Mouse (Mus musculus) heart, embryonic 12.5 days (tissue): ENCODE data around the gene Tuba8. TPM values are rescaled to one million over a fixed set of nuclear protein-coding genes. Genes with fewer than 3 reads are reported as not detected.

Source experiments
- ATAC-seq: fragments of 200-750 bp; cut with Nextera tagmentation; 2 replicates; pipeline ENCODE4 v1.8.0; 2017; ENCODE audit warnings: moderate TSS enrichment, moderate library complexity; ENCODE audit not compliant: insufficient number of reproducible peaks, low FRiP score
- H3K27ac ChIP-seq: fragments of 300-500 bp; sonication (generic); 2 replicates; pipeline ENCODE4 v1.5.1; 2016; ENCODE audit warnings: mild to moderate bottlenecking, moderate library complexity; ENCODE audit not compliant: poor library complexity, severe bottlenecking
- H3K27me3 ChIP-seq: fragments of 300-500 bp; sonication (generic); replicated peaks from 2 replicates; pipeline ENCODE4 v1.6.1; 2016; ENCODE audit warnings: mild to moderate bottlenecking, moderate library complexity
- H3K36me3 ChIP-seq: fragments of 300-500 bp; sonication (generic); 2 replicates; pipeline ENCODE4 v1.6.1; 2016; ENCODE audit warnings: mild to moderate bottlenecking, moderate library complexity
- H3K4me1 ChIP-seq: fragments of 300-500 bp; sonication (generic); replicated peaks from 2 replicates; pipeline ENCODE4 v1.6.1; 2016; ENCODE audit warnings: mild to moderate bottlenecking
- H3K4me2 ChIP-seq: fragments of 300-500 bp; sonication (generic); 2 replicates; pipeline ENCODE4 v1.6.1; 2016; ENCODE audit warnings: mild to moderate bottlenecking, moderate library complexity
- H3K4me3 ChIP-seq: fragments of 300-500 bp; sonication (generic); 2 replicates; pipeline ENCODE4 v1.5.1; 2016; ENCODE audit warnings: mild to moderate bottlenecking
- H3K9ac ChIP-seq: fragments of 300-500 bp; sonication (generic); 2 replicates; pipeline ENCODE4 v1.6.1; 2016; ENCODE audit warnings: mild to moderate bottlenecking, moderate library complexity
- H3K9me3 ChIP-seq: fragments of 300-500 bp; sonication (generic); replicated peaks from 2 replicates; pipeline ENCODE4 v1.6.1; 2016; ENCODE audit warnings: mild to moderate bottlenecking, moderate library complexity
- WGBS: fragments of 180-500 bp; shearing (Covaris S2); methylation state at CpG from one replicate; pipeline ENCODE4 v1.1.7; 2016; 5-methylcytosine and 5-hydroxymethylcytosine counted together
- polyA plus RNA-seq: library from polyadenylated mRNA; unstranded; fragments of >200 nt; fragmentation: Nextera tagmentation; extraction: Ambion mirVana; gene quantifications from 2 replicates; pipeline ENCODE4 v1.2.1, GENCODE M21; 2016

Tuba8 gene
- polyA plus RNA-seq, 1 experiment from 2014 or later, result 0.42 TPM

DNA sequence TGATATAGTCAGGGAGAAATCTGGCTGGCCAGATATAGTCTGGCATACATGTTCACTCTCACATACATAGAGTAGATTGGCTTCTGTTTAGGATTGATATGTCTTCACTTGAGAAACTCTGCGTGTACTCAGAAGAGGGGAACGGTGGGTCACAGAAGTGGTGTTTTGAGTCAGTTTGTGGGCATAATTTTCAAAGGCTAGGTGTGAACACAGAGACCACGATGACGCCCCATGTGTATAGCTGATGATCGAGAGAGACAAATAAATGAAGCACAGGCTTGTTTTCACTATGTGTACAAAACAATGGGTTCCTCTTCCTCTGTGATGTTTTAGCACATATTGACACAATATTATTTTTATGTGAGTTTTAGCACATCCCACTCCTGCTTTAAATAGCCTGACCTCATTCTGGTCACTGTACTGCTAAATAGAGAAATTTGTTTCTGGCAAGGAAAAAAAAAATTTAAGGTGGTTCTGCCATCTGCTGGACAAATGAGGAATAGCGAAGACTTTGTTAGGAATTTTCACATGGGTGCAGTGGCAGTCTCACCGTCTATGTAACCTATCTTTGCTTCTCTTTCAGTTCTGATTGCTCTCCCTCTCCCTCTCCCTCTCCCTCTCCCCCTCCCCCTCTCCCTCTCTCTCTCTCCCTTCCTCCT lies 31.7 kb upstream of the Tuba8 start:
- H3K4me2 ChIP-seq, result peak overlapping the region; percentile 32; the same call in 1 of the 2 replicates
- no peak for ATAC-seq
- H3K27ac ChIP-seq, result no peak overlapping the region
- 55% methylated on average over 7 of the region's 7 CpGs for WGBS
- peaks cover 18% of the 10 kb centered on the region for H3K4me1 ChIP-seq
- H3K27me3 ChIP-seq, result no peaks in the 10 kb centered on the region
- H3K9me3 ChIP-seq, result no peaks in the 10 kb centered on the region
- H3K9ac ChIP-seq, result no peak overlapping the region
- H3K4me3 ChIP-seq, result no peak overlapping the region
- H3K36me3 ChIP-seq, result no peaks in the 10 kb centered on the region

DNA sequence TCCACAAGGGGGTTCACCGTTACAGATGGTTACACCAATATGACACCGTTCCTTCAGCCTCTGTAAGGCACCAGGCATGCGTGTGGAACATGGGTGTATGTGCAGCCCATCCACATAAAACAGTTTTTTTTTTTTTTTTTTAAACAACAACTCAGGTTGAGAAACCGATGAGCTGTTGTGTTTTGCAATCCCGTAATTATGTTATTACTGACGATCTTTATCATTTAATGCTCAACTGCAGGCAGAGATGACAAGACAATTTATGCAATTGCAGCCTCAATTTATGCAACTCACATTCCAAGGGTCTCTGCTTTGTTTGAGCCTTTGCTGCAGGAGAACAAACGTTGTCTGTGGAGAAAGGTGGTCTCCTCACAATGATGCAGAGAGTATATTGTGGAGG lies 30.6 kb upstream of the Tuba8 start:
- H3K9me3 ChIP-seq, result no peaks in the 10 kb centered on the region
- no peaks in the 10 kb centered on the region for H3K36me3 ChIP-seq
- no peak for ATAC-seq
- 68% methylated on average over 7 of the region's 7 CpGs for WGBS
- no peak overlapping the region for H3K4me2 ChIP-seq
- H3K27me3 ChIP-seq, result no peaks in the 10 kb centered on the region
- H3K4me3 ChIP-seq, result no peak overlapping the region
- no peak overlapping the region for H3K27ac ChIP-seq
- H3K4me1 ChIP-seq, result peaks cover 26% of the 10 kb centered on the region
- no peak overlapping the region for H3K9ac ChIP-seq

DNA sequence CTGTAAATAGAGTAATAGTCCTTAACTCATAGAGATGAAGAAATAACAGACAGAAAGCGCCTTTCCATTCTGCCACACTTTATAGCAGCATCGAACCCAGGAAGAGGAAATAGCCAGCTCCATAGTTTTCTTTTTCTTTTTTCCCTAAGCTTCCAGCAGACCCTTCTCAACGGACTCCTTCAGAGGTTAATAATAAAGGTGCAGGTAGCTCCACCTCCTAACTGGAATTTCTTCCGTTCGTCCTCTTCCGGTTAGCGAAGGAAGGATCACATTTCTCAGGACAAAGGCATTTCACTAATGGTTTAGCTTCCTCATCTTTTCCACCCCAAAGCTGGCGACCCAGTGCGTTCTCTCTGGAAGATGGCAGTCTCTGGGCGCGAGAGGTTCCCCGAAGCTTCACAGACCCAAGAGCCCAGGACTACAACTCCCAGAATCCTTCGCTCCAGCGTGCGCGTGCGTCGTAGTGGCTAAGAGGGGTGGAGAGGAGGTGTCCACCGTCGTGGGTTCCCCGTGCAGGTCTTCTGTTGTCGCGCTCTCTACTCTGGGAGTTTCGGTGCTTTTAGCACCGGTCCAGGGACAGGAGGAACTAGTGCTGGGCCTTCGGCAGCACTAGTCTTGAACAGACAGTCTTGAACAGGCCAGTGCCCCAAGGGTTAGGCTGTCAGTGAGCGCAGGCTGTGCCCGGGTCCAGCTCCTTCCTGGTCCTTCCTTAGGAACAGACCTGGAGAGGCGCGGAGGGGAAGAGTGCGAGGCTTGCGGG lies 26.9 kb upstream of the Tuba8 start, which contains the start of gene Pex26:
TSS of gene Pex26 (plus strand) at position 254 of the 760 bp plus-strand sequence.
- H3K9ac ChIP-seq, result peak within 1 kb of the TSS; percentile 84
- H3K9me3 ChIP-seq, result no peaks in the 10 kb centered on the region
- H3K4me1 ChIP-seq, result peaks cover 23% of the 10 kb centered on the region
- H3K27ac ChIP-seq, result peak within 1 kb of the TSS; percentile 58; the same call in 1 of the 2 replicates
- peak within 1 kb of the TSS; percentile 70 for H3K4me3 ChIP-seq
- H3K27me3 ChIP-seq, result no peaks in the 10 kb centered on the region
- peaks cover 19% of the 10 kb centered on the region for H3K36me3 ChIP-seq
- peak within 1 kb of the TSS; percentile 100 for H3K4me2 ChIP-seq
- under 1% methylated on average over 32 of the region's 32 CpGs for WGBS
- peak; percentile 87 for ATAC-seq

DNA sequence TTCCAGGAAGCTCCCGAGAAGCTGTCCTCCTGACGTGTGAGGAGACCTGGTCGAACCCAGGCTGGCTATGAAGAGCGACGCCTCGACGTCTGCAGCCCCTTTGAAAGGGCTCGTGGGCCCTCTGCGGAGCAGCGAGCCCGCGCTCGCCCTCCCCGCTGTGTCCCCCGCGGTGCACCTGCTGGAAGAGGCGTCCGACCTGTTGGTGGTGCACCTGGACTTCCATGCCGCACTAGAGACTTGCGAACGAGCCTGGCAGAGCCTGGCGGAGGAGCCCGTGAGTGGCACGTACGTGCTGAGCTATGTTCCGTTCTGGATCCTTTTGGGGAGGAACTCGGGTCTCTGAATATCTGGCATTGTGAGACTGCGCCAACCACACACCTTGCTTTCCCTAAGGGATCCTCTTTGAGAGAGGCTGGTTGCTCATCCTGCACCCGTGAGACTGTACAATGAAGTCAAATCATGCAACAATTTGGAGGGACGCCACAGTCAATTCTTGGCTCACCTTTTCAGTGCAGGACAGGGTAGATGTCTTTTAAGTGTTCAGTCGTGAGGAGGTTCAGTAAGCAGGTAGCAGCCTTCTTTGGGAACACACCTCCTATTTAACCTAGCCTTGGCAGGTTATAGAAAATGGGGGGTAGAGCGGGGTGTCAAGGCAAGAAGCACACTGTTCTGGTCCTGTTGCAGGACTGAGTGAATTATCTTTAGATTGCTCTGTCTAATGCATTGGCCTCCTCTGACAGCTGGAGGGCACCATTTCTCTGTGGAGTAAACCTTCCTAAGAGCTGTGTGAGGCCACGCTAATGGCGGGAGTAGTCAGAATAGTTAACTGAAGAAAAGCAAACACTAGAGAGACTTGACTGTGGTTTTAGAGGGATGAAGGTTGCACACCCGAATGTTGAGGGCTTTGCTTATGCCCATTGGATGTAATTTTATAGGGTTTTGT lies 26.0 kb upstream of the Tuba8 start:
- Histone ChIP-seq H3K4me2 (peak overlapping the region; percentile 100), H3K9ac (peak overlapping the region; percentile 84), H3K27ac (no peak overlapping the region), H3K4me3 (peak overlapping the region; percentile 70), H3K27me3 (no peaks in the 10 kb centered on the region), H3K9me3 (no peaks in the 10 kb centered on the region), H3K36me3 (peaks cover 24% of the 10 kb centered on the region), H3K4me1 (peaks cover 21% of the 10 kb centered on the region)
- peak; percentile 79 for ATAC-seq
- WGBS, result 2% methylated on average over 35 of the region's 35 CpGs

DNA sequence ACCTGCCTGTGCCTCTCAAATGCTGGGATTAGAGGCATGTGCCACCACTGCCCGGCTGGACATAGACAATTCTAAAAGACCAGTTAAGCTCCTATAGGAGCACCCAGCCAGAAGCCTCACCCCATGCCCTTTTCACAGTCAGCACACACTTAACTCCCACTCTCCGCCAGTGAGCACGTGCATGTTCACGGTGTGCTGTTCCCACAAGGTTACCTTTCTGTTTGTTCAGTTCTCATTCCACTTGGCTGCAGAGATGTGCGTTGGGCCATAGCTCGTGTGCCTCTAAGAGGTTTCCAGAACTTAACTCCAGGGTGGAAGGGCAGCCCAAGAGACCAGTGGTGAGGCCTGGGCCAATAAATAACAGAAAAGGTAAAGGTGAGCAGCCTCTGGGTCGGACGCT lies 25.3 kb upstream of the Tuba8 start:
- H3K9ac ChIP-seq, result no peak overlapping the region
- peak overlapping the region; percentile 100 for H3K4me2 ChIP-seq
- H3K27me3 ChIP-seq, result no peaks in the 10 kb centered on the region
- no peak for ATAC-seq
- no peaks in the 10 kb centered on the region for H3K9me3 ChIP-seq
- H3K4me1 ChIP-seq, result peaks cover 21% of the 10 kb centered on the region
- H3K27ac ChIP-seq, result no peak overlapping the region
- H3K4me3 ChIP-seq, result no peak overlapping the region
- peaks cover 31% of the 10 kb centered on the region for H3K36me3 ChIP-seq
- WGBS, result 79% methylated on average over 8 of the region's 8 CpGs

DNA sequence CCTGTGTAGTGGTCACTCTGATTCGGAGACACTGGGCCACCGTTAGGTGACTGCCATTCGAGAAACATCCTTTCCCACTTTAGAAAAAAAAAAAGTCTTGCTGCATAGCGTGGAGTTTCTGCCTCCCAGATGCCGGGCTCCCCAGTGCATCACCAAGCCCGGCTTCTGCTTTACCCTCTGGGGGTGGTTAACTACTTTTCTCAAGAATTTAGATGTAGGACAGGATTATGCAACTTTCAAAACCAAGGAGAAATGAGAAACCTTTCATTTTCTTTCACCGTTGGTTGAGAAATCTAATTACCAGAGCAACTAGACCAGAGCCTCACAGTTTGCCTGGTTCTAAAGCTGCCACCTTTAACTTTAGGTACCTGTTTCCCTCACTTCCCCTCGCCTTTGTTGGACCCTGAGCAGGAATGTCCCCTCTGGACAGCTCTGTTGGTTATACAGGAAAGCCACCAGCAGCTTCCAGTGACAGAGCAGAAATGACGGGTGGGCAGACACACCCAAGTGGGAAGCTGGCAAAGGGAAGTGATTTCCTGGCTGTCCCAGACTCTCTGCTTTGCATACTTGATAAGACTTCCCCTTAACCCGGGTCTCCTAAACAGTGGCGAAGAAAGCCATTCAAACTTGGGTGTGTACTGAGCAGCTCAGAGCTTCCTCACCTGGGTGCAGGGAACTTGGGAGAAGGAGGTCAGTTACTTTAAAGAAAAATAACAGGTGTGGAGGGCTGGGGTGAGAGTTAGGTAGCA lies 19.1 kb upstream of the Tuba8 start:
- no peak overlapping the region for H3K4me2 ChIP-seq
- no peaks in the 10 kb centered on the region for H3K27me3 ChIP-seq
- H3K27ac ChIP-seq, result no peak overlapping the region
- no peak overlapping the region for H3K4me3 ChIP-seq
- H3K9ac ChIP-seq, result no peak overlapping the region
- peak; percentile 51; the same call in 1 of the 2 replicates for ATAC-seq
- no peaks in the 10 kb centered on the region for H3K9me3 ChIP-seq
- H3K36me3 ChIP-seq, result peaks cover 54% of the 10 kb centered on the region
- WGBS, result 62% methylated on average over 11 of the region's 11 CpGs
- H3K4me1 ChIP-seq, result peaks cover 16% of the 10 kb centered on the region

DNA sequence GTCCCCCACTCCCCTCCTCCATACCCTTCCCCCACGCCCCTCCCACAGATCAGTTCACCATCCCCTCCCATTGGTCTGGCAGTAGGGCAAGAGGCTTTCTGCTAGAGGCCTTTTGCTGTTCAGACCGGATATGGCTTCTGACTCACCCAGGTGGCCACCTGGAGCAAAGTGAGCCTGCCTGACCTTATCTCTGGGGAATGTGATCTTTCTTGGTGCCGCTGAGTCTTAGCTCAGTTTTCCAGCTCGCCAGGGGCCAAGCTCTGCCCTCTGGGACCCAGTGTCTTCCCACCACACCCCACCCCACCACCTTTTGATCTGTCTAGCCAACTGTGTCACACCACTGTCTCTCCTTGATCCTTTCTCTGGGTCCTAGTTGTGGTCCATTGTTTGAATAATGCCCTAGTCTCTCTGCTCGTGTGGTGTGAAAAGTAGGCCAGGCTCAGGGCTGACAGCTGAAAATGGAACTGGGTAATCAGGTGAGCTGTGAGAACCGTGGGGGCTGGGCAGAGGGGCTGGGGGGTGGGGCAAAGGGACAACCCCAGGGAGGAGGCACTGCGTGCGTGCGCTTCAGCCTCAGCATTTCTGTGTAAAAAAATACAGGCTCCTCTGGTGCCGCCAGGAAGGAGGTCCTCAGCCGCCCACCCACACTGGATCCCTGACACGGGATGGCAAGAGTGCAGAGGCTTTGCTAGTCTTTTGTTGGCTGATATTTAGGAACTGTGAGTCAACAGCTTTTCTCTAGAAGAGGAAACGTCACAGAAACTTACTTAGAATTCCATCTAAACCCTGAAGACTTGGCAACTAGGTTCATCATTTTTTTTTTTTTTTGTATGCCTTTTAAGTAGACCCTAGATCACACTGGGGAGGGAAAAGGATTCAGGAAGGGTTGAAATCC lies 16.2 kb upstream of the Tuba8 start:
- Histone ChIP-seq H3K4me1 (peaks cover 16% of the 10 kb centered on the region), H3K36me3 (peaks cover 40% of the 10 kb centered on the region), H3K27me3 (no peaks in the 10 kb centered on the region), H3K9ac (no peak overlapping the region), H3K4me2 (no peak overlapping the region), H3K9me3 (no peaks in the 10 kb centered on the region), H3K27ac (no peak overlapping the region), H3K4me3 (no peak overlapping the region)
- WGBS, result 43% methylated on average over 13 of the region's 13 CpGs
- ATAC-seq, result no peak

DNA sequence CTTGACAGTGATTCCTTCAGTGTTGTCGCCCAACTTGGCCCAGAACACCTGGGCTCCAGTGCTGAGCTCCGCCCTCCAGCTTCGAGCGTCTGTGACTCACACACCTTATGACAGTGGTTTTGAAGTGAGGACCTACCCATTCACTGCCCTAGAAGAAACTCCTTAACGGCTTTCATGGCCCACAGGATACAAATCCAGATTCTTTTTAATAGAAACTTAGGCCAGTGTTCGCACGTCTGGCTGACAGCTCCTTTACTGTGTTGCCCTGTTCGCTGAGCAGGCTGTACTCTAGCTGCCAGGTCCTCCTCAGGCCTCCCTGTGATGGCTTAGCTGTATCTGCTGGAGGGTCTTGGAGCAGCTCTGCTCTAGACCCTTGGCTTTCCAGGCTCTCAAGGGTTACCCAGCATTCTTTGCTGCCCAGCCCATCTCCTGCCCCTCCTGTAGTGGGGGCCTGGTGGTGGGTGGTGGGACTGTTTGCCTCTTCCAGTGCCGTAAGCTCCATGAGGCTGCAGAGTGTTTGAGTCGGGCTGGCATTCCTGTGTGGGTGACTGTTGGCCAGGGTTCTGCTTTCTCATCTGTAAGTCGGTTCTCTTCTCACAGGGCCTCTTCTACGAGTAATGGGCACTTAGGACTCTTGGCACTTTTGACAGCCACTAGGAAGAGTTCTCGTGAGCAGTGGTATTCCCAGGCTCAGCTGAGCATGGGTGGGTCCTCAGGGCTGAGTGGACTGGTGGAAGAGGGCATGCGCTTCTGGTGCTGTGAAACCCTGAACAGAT lies 15.4 kb upstream of the Tuba8 start:
- Histone ChIP-seq H3K4me3 (no peak overlapping the region), H3K27me3 (no peaks in the 10 kb centered on the region), H3K9ac (no peak overlapping the region), H3K36me3 (peaks cover 32% of the 10 kb centered on the region), H3K27ac (no peak overlapping the region), H3K4me1 (peaks cover 16% of the 10 kb centered on the region), H3K4me2 (no peak overlapping the region), H3K9me3 (no peaks in the 10 kb centered on the region)
- no peak for ATAC-seq
- WGBS, result 71% methylated on average over 14 of the region's 14 CpGs

DNA sequence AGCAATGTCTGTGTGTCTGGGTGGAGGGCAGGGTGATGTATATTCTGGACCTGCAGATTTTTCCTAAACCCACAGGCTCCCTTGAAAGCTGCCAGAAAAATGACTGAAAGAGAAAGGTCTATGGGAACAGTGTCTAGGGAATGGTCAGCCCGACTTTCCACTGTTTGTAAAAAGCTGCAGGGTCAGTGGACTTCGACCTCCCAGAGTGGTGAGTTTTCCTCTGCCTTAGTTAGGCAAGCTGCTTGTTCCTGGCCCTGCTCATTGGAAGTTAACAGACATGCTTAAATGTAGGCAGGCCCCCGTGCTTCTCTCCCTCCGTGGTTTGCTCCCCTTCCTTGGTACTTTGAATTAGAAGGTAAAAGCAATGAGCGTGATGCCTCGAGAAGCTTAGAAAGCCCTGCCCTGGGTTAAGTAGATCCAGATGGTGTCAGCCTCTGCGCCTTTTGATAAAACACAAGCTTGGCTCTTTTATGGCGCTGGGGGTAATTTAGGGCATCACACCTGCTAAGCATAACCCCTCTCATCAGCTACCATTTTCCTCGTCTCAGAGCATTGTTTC lies 12.6 kb upstream of the Tuba8 start:
- H3K36me3 ChIP-seq, result peaks cover 16% of the 10 kb centered on the region
- no peaks in the 10 kb centered on the region for H3K9me3 ChIP-seq
- no peak overlapping the region for H3K27ac ChIP-seq
- 58% methylated on average over 9 of the region's 9 CpGs for WGBS
- no peak overlapping the region for H3K4me3 ChIP-seq
- ATAC-seq, result no peak
- no peaks in the 10 kb centered on the region for H3K27me3 ChIP-seq
- H3K9ac ChIP-seq, result no peak overlapping the region
- peaks cover 16% of the 10 kb centered on the region for H3K4me1 ChIP-seq
- no peak overlapping the region for H3K4me2 ChIP-seq
